9 mouse cellular contexts compared by ENCODE assay signal in genomic region chr1:166160569-166161445, GRCm38 (mm10). TPM values are rescaled to one million over a fixed set of nuclear protein-coding genes. Genes with fewer than 3 reads are reported as not detected.
DNase-seq lines count a peak whose midpoint lies in the region; ATAC-seq and TF ChIP-seq lines count a peak whose summit lies in the region.
"Had no signal": no experiment of that assay in that cellular context is flagged by ENCODE, and none has a peak within 500 bp of the region (broad histone marks: within the 10 kb centered on the region; RNA-seq: fewer than 3 reads in every experiment).

No protein-coding gene starts in this region.

- intact Hi-C loops in heart, postnatal 36 days (cut with DNase I): loop anchor here (1.0 to 2.0 kb wide), 3 partner anchors 158 to 202 kb away; no protein-coding TSS in a partner anchor

- 0 out of 2 replicates have a peak overlapping the region, but pooled peaks have one; percentile 29 for H3K9ac ChIP-seq in forebrain, embryonic 12.5 days

- peak; percentile 94 for TF ChIP-seq CTCF in layer of hippocampus, adult 2 months (conservative IDR thresholded peaks at IDR 0.05)

- 17% methylated on average over 24 of the region's 24 CpGs for WGBS in forebrain, embryonic 12.5 days

- peaks cover 25% of the 10 kb centered on the region for H3K27me3 ChIP-seq in forebrain, embryonic 12.5 days

- no peaks in the 10 kb centered on the region for H3K9me3 ChIP-seq in forebrain, embryonic 12.5 days

- H3K36me3 ChIP-seq in forebrain, embryonic 12.5 days (replicated peaks): no peaks in the 10 kb centered on the region

- H3K27ac ChIP-seq in forebrain, embryonic 12.5 days: no peak overlapping the region
- no peak overlapping the region for H3K27ac ChIP-seq in layer of hippocampus, adult 2 months

- peak; percentile 75 for DNase-seq in MN1 (ENCODE audit: low spot score)
- DNase-seq in c-Kit-positive CD71-positive TER-119-positive erythroid progenitor cells, embryonic 14.5 days (ENCODE audit: low spot score): peak; percentile 50
- peak; percentile 78 to 84 for DNase-seq in heart, postnatal 36 days
- peak; percentile 37 to 84 for DNase-seq in layer of hippocampus, adult 2 months (ENCODE audit: low spot score in 2 of 2)
- peak; percentile 60 for DNase-seq in lung, postnatal 25 days (ENCODE audit: low spot score)
- DNase-seq in right cerebral cortex, adult 2 months (ENCODE audit: low spot score in 2 of 2): peak; percentile 78 to 83
- DNase-seq in urinary bladder, postnatal 36 days (ENCODE audit: low spot score in 2 of 2): peak; percentile 53 to 54

- ATAC-seq in forebrain, embryonic 12.5 days (ENCODE audit: low FRiP score): peak; percentile 59

- peaks cover 11% of the 10 kb centered on the region for H3K4me1 ChIP-seq in forebrain, embryonic 12.5 days

- H3K4me3 ChIP-seq in forebrain, embryonic 12.5 days (replicated peaks): no peak overlapping the region
- no peak overlapping the region for H3K4me3 ChIP-seq in layer of hippocampus, adult 2 months
- H3K4me3 ChIP-seq: myocyte had no signal

- peak overlapping the region; percentile 50 for H3K4me2 ChIP-seq in forebrain, embryonic 12.5 days

RNA-seq across cellular contexts. Expression of gene Gpa33, which starts 30.8 kb away (rescaled TPM):
- not detected in 2 replicates for polyA plus RNA-seq in forebrain, embryonic 12.5 days (2016; fragmentation: Nextera tagmentation; extraction: Ambion mirVana)
- not detected for total RNA-seq in heart, postnatal 36 days (2021)
- total RNA-seq in layer of hippocampus, adult 2 months (2021): not detected

RNA-seq across cellular contexts. Expression of gene Dusp27, which starts 33.1 kb away (rescaled TPM):
- polyA plus RNA-seq in forebrain, embryonic 12.5 days (2016; fragmentation: Nextera tagmentation; extraction: Ambion mirVana): 1.4 and 1.8 TPM in 2 replicates
- 10 to 100 TPM; 40.7 to 44.9 TPM for total RNA-seq in heart, postnatal 36 days (2021)
- not detected for total RNA-seq in layer of hippocampus, adult 2 months (2021)

Comparison
In these comparisons a context has a peak if more than half of its experiments do, and no peak if none do; other contexts are left out.
1. RNA of gene Dusp27, which starts 33.1 kb away (total RNA-seq): 40.7 to 44.9 TPM in heart, postnatal 36 days; not detected in layer of hippocampus, adult 2 months; every median in the first group is over 10 times any median in the second.
2. Peak in every context shown above with its lines, with median percentiles within 50 percentile points of each other: DNase-seq.